Mouse (Mus musculus) spleen, adult 2 months (tissue): ENCODE data around the gene Vill.

Experiments used
- CTCF ChIP-seq: fragments of 200-500 bp; IDR thresholded peaks from 2 replicates; pipeline ENCODE4 v1.5.1; 2011; ENCODE audit warnings: mild to moderate bottlenecking, inconsistent platforms; ENCODE audit not compliant: insufficient read depth, insufficient read length, insufficient replicate concordance; ENCODE audit errors: extremely low read depth
- POLR2A ChIP-seq: fragments of 200-500 bp; IDR thresholded peaks from 2 replicates; pipeline ENCODE4 v1.6.1; 2011; ENCODE audit warnings: low read depth, low read length, inconsistent platforms

- TF ChIP-seq CTCF (no peak), POLR2A (no peak)
Measured at GRCm38 (mm10) chr9:119003990-119004702, 48.4 kb upstream of the Vill start.
